Mouse (Mus musculus): ENCODE data around the gene Mrpl50.
A peak's percentile ranks its signal among the peaks of the same experiment; 100 is the strongest.
"Not testable (repeated sequence)": the region's sequence is repeated elsewhere in the genome, so short reads cannot be mapped to it uniquely, and the experiment has no call there.

The Mrpl50 gene

GRCm38 (mm10) chr4:49520572-49521340 is at the start of gene Mrpl50, which contains the start of gene Zfp189:
Gene Mrpl50, minus strand, starts transcription at chr4:49521093.
Gene Zfp189, plus strand, starts transcription at chr4:49521176.
- peak; percentile 81 to 92 for DNase-seq (ENCODE audit: low spot score in 2 of 2)

GRCm38 (mm10) chr4:49567613-49568012 is 46.7 kb upstream of the Mrpl50 start:
- DNase-seq (ENCODE audit: low spot score in 2 of 2), result peak; percentile 38 to 54

DNA sequence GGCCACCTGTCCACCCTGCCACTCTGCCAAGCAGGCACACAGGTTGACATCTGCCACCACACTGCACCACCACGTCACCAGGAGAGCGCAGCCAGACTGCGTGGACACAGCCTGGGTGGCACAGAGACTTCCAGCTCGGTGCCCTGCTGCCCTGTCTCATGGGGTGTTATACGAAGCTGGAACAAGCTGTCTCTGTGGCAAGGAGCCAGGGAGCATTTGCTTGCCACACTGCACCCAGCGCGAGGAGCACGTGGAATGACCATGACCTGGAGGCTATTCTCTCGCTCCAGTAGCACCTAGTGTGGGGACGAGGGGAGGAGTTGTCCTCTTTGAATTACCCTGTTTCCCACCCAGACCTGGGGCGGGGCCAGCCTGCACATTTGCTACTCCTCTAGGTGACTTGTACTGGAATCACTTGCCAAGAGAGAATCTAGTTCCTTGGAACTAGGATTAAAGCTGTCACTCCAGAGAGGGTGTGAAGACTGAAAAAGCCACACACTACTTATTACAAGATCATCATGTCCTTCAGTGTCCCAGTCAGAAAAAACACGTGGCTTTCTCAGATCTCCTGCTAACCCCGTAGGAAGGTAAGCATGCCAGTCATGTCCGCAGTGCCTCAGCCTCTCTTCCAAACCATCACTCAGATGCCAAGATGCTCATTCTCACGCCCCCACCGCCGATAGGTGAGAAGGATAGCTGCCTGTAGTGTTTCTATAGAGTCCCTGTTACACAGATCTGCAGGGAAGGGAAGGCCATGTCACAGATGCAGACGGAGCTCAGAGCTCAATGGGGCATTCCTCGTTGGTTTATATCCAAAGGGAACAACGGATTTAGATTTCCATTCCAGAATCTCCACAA is 39.3 kb upstream of the Mrpl50 start:
- no peak for DNase-seq (ENCODE audit: low spot score in 2 of 2)

DNA sequence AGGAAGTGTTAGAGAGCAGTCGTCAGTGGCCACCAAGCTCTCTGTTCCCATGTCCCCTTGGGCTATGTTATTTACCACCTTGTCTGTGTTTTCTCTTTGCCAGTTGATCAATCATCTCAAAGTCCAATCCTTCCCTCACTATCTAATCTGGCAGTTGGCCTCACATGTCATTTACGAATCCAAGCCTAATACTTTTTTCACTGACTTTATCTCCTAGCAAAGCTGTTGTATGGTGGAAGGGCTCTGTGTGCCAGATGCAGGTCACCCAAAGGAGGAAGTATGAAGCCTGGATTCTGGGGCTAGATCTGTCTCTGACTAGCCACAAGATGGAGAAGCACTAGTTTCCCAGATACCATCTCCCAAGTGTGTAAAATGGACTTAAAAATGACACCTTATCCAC is 37.3 kb upstream of the Mrpl50 start:
- no peak for DNase-seq (ENCODE audit: low spot score in 2 of 2)

GRCm38 (mm10) chr4:49557375-49557774 is 36.5 kb upstream of the Mrpl50 start:
- DNase-seq (ENCODE audit: low spot score in 2 of 2), result no peak

- no peak for DNase-seq (ENCODE audit: low spot score in 2 of 2)
Observed at GRCm38 (mm10) chr4:49553380-49553779, 32.5 kb upstream of the Mrpl50 start.

GRCm38 (mm10) chr4:49549383-49549782 is 28.5 kb upstream of the Mrpl50 start, which contains the start of gene Aldob:
Gene Aldob, minus strand, starts transcription at chr4:49549546.
- no peak for DNase-seq (ENCODE audit: low spot score in 2 of 2)

- DNase-seq (ENCODE audit: low spot score in 2 of 2), result no peak
Observed at GRCm38 (mm10) chr4:49547544-49548219, 26.8 kb upstream of the Mrpl50 start.

DNA sequence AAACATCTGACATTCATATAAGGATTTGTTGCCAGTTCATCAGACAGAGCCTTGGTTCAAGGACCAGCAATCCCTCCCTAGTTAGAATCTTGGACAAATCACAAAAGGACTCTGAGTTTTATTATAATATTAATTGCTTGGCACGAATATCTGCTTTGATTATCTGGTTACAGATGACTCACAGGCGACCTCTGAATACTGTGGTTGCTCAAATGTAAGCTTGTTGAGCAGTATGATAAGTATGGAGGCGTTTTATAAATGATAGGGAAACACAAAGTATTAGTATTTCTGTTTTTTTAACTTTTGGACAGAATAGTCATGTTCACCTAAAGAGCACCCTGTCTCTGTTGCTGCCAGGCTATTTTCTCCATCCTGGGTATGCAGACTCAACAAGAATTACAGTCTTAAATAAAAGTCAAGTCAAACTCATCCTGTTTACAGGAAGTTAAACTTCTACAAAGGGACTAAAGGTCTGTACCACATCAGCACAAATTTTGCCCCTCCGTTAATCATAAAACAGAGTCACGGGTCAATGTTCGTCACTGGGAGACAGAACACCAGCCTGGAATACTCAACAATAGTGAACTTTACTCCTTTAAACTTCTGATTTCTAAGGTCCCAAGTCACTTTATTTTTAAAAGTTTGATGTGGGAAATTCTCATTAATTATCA is 26.1 kb upstream of the Mrpl50 start:
- DNase-seq (ENCODE audit: low spot score in 2 of 2), result no peak

DNA sequence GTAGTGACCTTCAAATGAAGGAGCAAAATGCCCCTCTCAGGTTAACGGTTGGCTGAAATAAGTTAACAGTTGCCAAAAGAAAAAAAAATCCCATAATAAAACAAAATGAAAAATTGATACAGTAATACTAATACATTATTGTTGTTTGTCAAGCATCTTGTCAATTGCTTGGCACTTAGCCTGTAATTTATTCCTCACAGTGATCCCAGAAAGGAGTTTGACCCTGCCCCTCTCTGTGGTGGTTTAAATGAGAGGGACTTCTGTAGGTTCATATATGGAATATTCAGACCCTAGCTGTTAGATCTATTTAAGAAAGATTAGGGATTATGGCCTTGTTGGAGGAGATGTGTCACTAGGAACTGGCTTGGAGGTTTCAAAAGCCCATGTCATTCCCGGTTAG is 25.1 kb upstream of the Mrpl50 start:
- DNase-seq (ENCODE audit: low spot score in 2 of 2), result no peak

GRCm38 (mm10) chr4:49540966-49541365 is 20.1 kb upstream of the Mrpl50 start:
- no peak for DNase-seq (ENCODE audit: low spot score in 2 of 2)

DNA sequence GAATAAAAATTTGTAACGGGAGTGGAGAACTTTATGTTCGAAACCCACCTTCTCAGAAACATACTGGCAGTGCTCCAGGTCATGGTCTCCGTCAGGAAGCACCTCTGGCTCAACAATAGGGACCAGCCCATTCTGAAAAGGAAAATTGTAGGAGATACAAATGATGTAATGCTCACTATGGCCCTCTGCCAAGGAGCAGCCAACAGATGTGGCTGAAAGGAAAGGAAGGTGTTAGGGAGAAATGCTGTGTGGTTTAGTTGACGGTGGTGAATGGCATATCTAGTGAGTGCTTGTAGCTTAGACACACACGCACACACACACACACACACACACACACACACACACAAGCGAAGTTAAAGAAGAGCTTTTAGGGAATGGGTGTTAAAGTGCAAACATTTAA is 18.8 kb upstream of the Mrpl50 start:
- no peak for DNase-seq (ENCODE audit: low spot score in 2 of 2)

DNA sequence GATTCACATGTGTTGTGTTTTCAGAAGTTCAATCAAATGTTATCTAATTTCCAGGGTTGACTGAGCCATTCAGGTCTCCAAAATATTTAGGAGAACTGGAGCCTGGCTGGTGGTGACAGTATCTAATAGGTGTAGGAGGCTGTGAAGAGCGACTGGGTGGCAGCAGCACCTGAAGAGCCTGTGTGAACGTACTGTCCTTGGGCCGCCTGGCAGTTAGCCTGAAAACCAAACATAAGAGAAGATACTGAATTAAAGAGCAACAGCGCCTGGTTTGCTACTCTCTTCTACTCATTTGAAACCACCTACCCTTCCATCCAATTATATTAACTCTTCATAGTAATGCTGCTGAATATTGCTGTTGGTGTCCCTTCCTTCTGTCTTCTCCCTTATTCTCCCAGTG is 15.8 kb upstream of the Mrpl50 start:
- no peak for DNase-seq (ENCODE audit: low spot score in 2 of 2)

DNA sequence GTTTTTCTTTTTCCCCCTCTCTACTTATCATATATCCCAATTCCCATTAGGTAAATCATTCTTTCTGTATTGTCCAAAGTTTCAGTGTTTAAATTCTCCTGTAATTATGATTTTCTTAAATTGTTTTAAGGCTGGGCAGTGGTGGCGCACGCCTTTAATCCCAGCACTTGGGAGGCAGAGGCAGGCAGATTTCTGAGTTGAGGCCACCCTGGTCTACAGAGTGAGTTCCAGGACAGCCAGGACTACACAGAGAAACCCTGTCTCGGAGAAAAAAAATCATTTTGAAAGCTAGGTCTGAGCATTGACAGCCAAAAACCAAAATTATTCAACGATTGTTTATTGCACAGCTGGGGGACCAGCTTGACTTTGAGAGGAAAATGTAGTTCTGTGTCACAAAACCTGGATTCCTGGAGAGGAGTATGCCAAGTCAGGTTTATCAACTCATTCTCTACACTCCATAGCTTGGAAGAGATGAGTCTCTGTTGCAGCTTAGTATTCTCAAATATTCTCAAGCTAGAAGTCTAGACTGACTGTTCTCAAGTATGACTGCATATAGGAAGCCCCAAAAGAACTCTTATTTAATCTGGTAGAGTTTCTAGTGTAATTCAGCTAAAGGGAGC is 14.9 kb upstream of the Mrpl50 start:
- DNase-seq (ENCODE audit: low spot score in 2 of 2), result no peak

DNA sequence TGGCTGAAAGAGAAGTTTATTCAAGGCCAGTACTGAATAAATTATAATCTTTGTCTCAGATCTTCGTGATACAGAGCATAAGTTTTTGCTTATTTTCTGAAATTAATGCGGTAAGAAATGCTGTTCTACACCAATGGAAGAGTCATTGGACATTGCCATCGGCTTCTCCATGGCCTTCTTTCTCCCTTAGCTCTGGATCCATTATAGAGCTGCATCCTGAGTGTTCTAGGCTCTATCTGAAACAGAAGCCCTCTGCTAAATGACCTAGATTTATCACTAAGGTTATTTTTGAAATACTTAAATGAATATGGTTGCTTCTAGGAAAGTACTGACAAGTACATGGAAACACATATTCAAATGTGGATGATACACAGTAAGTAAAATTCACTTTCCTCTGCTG is 14.1 kb upstream of the Mrpl50 start:
- DNase-seq (ENCODE audit: low spot score in 2 of 2), result no peak

GRCm38 (mm10) chr4:49522576-49522975 is 1.7 kb upstream of the Mrpl50 start:
- no peak for DNase-seq (ENCODE audit: low spot score in 2 of 2)

- DNase-seq (ENCODE audit: low spot score in 2 of 2), result no peak
Observed at GRCm38 (mm10) chr4:49521346-49521745, 453 bp upstream of the Mrpl50 start.

DNA sequence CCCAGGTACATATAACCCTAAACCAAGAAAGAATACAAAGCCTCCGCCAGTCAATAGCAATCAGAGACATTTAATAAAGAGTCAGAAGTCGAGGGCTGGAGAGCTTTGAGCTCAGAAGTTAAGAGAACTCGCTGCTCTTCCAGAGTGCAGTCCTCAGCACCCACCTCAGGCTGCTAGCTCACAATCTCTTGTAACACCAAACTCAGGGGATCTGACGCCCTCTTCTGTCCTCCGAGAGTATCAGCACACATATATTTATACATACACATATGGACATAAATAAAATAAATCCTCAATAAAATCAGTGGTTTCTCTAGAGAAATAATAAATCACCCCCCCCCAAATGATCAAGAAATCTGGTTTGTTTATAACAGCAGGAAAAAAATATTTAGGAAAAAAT is 1.4 kb downstream of the Mrpl50 start:
- no peak for DNase-seq (ENCODE audit: low spot score in 2 of 2)

- no peak for DNase-seq (ENCODE audit: low spot score in 2 of 2)
Observed at GRCm38 (mm10) chr4:49514441-49514840, 6.5 kb downstream of the Mrpl50 start.

GRCm38 (mm10) chr4:49512636-49513035 is 8.3 kb downstream of the Mrpl50 start:
- no peak for DNase-seq (ENCODE audit: low spot score in 2 of 2)

DNA sequence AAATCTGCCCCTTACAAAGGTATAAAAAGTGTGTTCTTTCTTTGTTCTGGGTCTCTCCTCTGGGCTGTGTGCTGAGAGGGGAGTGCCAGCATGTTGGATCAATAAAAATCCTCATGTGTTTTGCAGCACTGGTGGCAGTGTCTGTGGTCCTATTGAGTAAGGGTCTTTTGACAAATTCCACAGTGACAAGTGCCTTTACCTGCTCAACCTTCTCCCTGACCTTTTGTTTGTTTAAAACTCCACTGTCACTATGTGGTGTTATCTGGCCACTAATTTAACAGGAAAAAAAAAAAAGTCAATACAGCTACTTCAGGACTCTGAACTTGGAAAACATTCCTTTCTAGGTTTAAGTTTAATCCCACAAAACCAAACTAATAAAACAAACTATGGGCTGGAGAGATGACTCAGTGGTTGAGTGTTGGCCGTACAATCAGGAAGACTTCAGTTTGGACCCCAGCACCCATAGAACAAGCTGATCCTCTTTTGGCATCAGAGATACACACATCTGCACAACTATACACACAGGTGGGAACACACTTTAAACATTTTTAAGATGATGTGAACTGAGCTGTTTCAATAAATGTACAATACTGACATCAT is 10.6 kb downstream of the Mrpl50 start:
- DNase-seq (ENCODE audit: low spot score in 2 of 2), result not testable (repeated sequence)

Measured in urinary bladder, adult 18-20 months (tissue).